Mouse (Mus musculus) MEL (cell line): ENCODE results near the gene Foxj3.

Experiments used
- BHLHE40 ChIP-seq: IDR thresholded peaks from 2 replicates; pipeline ENCODE4 v1.6.1; 2012; ENCODE audit warnings: low read depth, mild to moderate bottlenecking, inconsistent platforms, low read length, improper control_type of control experiment, borderline replicate concordance
- CHD2 ChIP-seq: IDR thresholded peaks from 2 replicates; pipeline ENCODE4 v1.6.1; 2011; ENCODE audit warnings: low read length, improper control_type of control experiment
- CTCF ChIP-seq, 3 experiments: IDR thresholded peaks in 2 of 3; conservative IDR thresholded peaks in 1 of 3; 2 replicates each; pipeline ENCODE4 v1.5.1; 2011 to 2012; ENCODE audit warnings: low read length in 3 of 3, low read depth in 2 of 3, mild to moderate bottlenecking in 2 of 3, improper control_type of control experiment in 1 of 3, inconsistent platforms in 1 of 3, mixed read lengths in 1 of 3, moderate library complexity in 1 of 3; ENCODE audit not compliant: control insufficient read depth in 1 of 3, insufficient read depth in 1 of 3, poor library complexity in 1 of 3, severe bottlenecking in 1 of 3
- EP300 ChIP-seq, 2 experiments: IDR thresholded peaks; 2 replicates each; pipeline ENCODE4 v1.6.1; 2011; ENCODE audit warnings: improper control_type of control experiment in 2 of 2, low read length in 2 of 2, low read depth in 1 of 2, mild to moderate bottlenecking in 1 of 2
- HCFC1 ChIP-seq: IDR thresholded peaks from 2 replicates; pipeline ENCODE4 v1.6.1; 2012; ENCODE audit warnings: low read depth, mild to moderate bottlenecking, inconsistent platforms, low read length, improper control_type of control experiment, moderate library complexity
- MAZ ChIP-seq: IDR thresholded peaks from 2 replicates; pipeline ENCODE4 v1.6.1; 2012; ENCODE audit warnings: low read depth, mild to moderate bottlenecking, inconsistent platforms, low read length, improper control_type of control experiment
- POLR2A ChIP-seq, 2 experiments: IDR thresholded peaks; 2 replicates each; pipeline ENCODE4 v1.6.1; 2011 to 2012; ENCODE audit warnings: low read length in 2 of 2, mild to moderate bottlenecking in 2 of 2, control low read depth in 1 of 2, improper control_type of control experiment in 1 of 2, low read depth in 1 of 2, moderate library complexity in 1 of 2; ENCODE audit not compliant: control insufficient read depth in 1 of 2, insufficient read depth in 1 of 2, poor library complexity in 1 of 2
- POLR2AphosphoS2 ChIP-seq: IDR thresholded peaks from 2 replicates; pipeline ENCODE4 v1.6.1; 2011; ENCODE audit warnings: low read length, improper control_type of control experiment
- SIN3A ChIP-seq: IDR thresholded peaks from 2 replicates; pipeline ENCODE4 v1.6.1; 2012; ENCODE audit warnings: low read length, improper control_type of control experiment, inconsistent platforms
- TAL1 ChIP-seq: IDR thresholded peaks from 2 replicates; pipeline ENCODE4 v1.6.1; 2012; ENCODE audit warnings: mild to moderate bottlenecking, inconsistent platforms, low read length, moderate library complexity, mixed read lengths
- UBTF ChIP-seq: IDR thresholded peaks from 2 replicates; pipeline ENCODE4 v1.6.1; 2012; ENCODE audit warnings: low read depth, mild to moderate bottlenecking, inconsistent platforms, low read length, improper control_type of control experiment, moderate library complexity, borderline replicate concordance; ENCODE audit not compliant: insufficient read depth

GRCm38 (mm10) chr4:119632721-119633120 lies 95.9 kb downstream of the Foxj3 start:
- no peak for TF ChIP-seq CHD2
- TF ChIP-seq HCFC1, result 0 out of 2 replicates have a peak, but pooled peaks have one; percentile 17
- no peak for TF ChIP-seq UBTF
- no peak for TF ChIP-seq POLR2A (IDR thresholded peaks at IDR 0.05; ENCODE audit: control insufficient read depth in 1 of 2, insufficient read depth in 1 of 2, low read depth in 1 of 2, low read length in 2 of 2, poor library complexity in 1 of 2)
- no peak for TF ChIP-seq POLR2AphosphoS2
- TF ChIP-seq EP300 (IDR thresholded peaks at IDR 0.05; ENCODE audit: low read depth in 1 of 2, low read length in 2 of 2), result peak; percentile 69 to 74
- TF ChIP-seq SIN3A, result peak; percentile 73
- TF ChIP-seq TAL1, result peak; percentile 60
- TF ChIP-seq CTCF (IDR thresholded peaks at IDR 0.05 in 2 of 3, conservative IDR thresholded peaks at IDR 0.05 in 1 of 3; ENCODE audit: control insufficient read depth in 1 of 3, insufficient read depth in 1 of 3, low read depth in 2 of 3, low read length in 3 of 3, poor library complexity in 1 of 3, severe bottlenecking in 1 of 3), result no peak
- TF ChIP-seq BHLHE40, result peak; percentile 49
- TF ChIP-seq MAZ, result 0 out of 2 replicates have a peak, but pooled peaks have one; percentile 37
